Mouse (Mus musculus): ENCODE measurements around the gene Hist1h2bm.

- TF ChIP-seq CTCF (IDR thresholded peaks at IDR 0.05; ENCODE audit: low read depth), result no peak
- no peak for TF ChIP-seq EP300 (optimal IDR thresholded peaks at IDR 0.05)
Measured at GRCm38 (mm10) chr13:21715131-21715863, 6.5 kb upstream of the Hist1h2bm start.

Data from stomach, postnatal 0 days (tissue).